Mouse (Mus musculus): ENCODE measurements around the gene Gm21900. TPM values are rescaled to one million over a fixed set of nuclear protein-coding genes. Genes with fewer than 3 reads are reported as not detected.
"Not testable (repeated sequence)": the region's sequence is repeated elsewhere in the genome, so short reads cannot be mapped to it uniquely, and the experiment has no call there.

Gm21900 gene
- not detected in 2 replicates for polyA plus RNA-seq (2012; rRNA removed)

DNA sequence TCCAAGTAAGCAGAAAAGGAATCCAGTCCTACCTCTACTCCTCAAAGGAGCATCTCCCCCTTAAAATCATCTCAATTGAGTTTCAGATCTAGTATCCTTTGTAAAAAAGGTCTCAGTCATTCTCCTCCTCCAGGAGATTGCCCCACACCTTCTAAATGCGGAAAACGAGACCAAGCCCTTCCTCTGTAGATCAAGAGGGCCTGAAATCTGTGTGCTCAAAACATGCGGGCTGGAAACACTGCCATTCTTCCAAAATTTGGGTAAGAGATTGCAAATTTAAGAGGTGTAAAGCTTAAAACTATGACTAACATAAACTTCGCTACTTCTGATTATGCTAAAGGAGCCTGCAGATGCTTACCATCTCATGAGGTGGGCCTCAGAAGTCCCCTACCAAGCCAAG is at the start of gene Gm21900:
Gene Gm21900, plus strand, starts transcription at position 301 of the 400 bp plus-strand sequence.
- H3K27ac ChIP-seq (ENCODE audit: insufficient read depth, low read length); H3K4me3 ChIP-seq (ENCODE audit: insufficient read depth, low read length); H3K4me1 ChIP-seq (ENCODE audit: control insufficient read depth, insufficient read depth, low read length): not testable (repeated sequence)

DNA sequence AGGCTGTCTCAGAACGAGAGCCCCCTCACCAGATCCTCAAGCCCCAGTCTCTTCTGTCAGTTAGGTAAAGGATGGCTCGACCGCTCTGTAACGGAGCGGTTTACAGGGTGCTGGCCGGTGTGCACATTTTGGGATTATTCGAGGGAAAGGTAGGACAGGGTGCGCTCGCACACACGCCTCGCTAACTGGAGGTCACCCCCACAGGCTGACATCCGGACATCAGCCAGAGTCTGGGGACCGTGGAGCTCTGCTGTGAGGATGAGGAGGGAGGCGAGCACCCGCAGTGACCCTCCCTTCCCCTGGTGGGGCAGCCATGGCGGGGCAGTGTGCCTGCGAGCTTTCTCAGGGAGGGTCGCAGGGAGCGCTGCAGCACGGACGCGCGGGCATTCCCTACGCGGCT is 27.4 kb downstream of the Gm21900 start:
- H3K4me1 ChIP-seq (ENCODE audit: control insufficient read depth, insufficient read depth, low read length); H3K4me3 ChIP-seq (ENCODE audit: insufficient read depth, low read length); H3K27ac ChIP-seq (ENCODE audit: insufficient read depth, low read length): not testable (repeated sequence)

Other genes with a start within 250 kb of the Gm21900 start
- not detected in 2 replicates for gene Gm28510, start 203.6 kb upstream of the Gm21900 start, polyA plus RNA-seq (2012; rRNA removed)
- gene Gm20737, start 80.3 kb upstream of the Gm21900 start, polyA plus RNA-seq (2012; rRNA removed): not detected in 2 replicates
- not detected in 2 replicates for gene Gm21775, start 62.9 kb upstream of the Gm21900 start, polyA plus RNA-seq (2012; rRNA removed)
- gene Gm20777, start 136.1 kb downstream of the Gm21900 start, polyA plus RNA-seq (2012; rRNA removed): not detected in 2 replicates